Mouse (Mus musculus) R1 (cell line): ENCODE results near the gene Cbx6.
A peak's percentile ranks its signal among the peaks of the same experiment; 100 is the strongest.

Experiments
- DNase-seq: peaks from one replicate; pipeline ENCODE4 v3.0.0-alpha.2; 2018; ENCODE audit warnings: low read depth, low spot score

The Cbx6 gene

GRCm38 (mm10) chr15:79834130-79834880, at the start of gene Cbx6, which contains the start of gene Npcd:
Gene Cbx6, minus strand, starts transcription at chr15:79834688.
Gene Npcd, minus strand, starts transcription at chr15:79834237.
- DNase-seq = peak; percentile 95

GRCm38 (mm10) chr15:79883352-79883822, 48.9 kb upstream of the Cbx6 start:
- DNase-seq = peak; percentile 93

- DNase-seq = peak; percentile 67
Measured at GRCm38 (mm10) chr15:79882623-79883267, 48.3 kb upstream of the Cbx6 start.

GRCm38 (mm10) chr15:79880477-79880876, 46.0 kb upstream of the Cbx6 start:
- DNase-seq = no peak

GRCm38 (mm10) chr15:79879319-79879718, 44.8 kb upstream of the Cbx6 start:
- peak; percentile 80 for DNase-seq

- DNase-seq = peak; percentile 95
Measured at GRCm38 (mm10) chr15:79878725-79879136, 44.2 kb upstream of the Cbx6 start.

GRCm38 (mm10) chr15:79875261-79875995, 40.9 kb upstream of the Cbx6 start:
- peak; percentile 68 for DNase-seq

GRCm38 (mm10) chr15:79873995-79874394, 39.5 kb upstream of the Cbx6 start:
- peak; percentile 76 for DNase-seq

GRCm38 (mm10) chr15:79873545-79873944, 39.1 kb upstream of the Cbx6 start:
- no peak for DNase-seq

GRCm38 (mm10) chr15:79867260-79868002, 32.9 kb upstream of the Cbx6 start:
- peak; percentile 88 for DNase-seq

GRCm38 (mm10) chr15:79859821-79860220, 25.3 kb upstream of the Cbx6 start:
- peak; percentile 72 for DNase-seq

GRCm38 (mm10) chr15:79858979-79859378, 24.5 kb upstream of the Cbx6 start:
- DNase-seq = no peak

GRCm38 (mm10) chr15:79850143-79850542, 15.7 kb upstream of the Cbx6 start:
- DNase-seq = peak; percentile 64

- DNase-seq = peak; percentile 96
Measured at GRCm38 (mm10) chr15:79847100-79847499, 12.6 kb upstream of the Cbx6 start.

- no peak for DNase-seq
Measured at GRCm38 (mm10) chr15:79845986-79846385, 11.5 kb upstream of the Cbx6 start.

- peak; percentile 86 for DNase-seq
Measured at GRCm38 (mm10) chr15:79842985-79843384, 8.5 kb upstream of the Cbx6 start.

GRCm38 (mm10) chr15:79840281-79840680, 5.8 kb upstream of the Cbx6 start:
- no peak for DNase-seq

- no peak for DNase-seq
Measured at GRCm38 (mm10) chr15:79834881-79835260, 383 bp upstream of the Cbx6 start.

GRCm38 (mm10) chr15:79833251-79834050, 1.0 kb downstream of the Cbx6 start:
- DNase-seq = peak; percentile 64

- peak; percentile 83 for DNase-seq
Measured at GRCm38 (mm10) chr15:79832064-79832900, 2.2 kb downstream of the Cbx6 start.
